Mouse (Mus musculus) gonadal fat pad, adult 2 months (tissue): Measurements from ENCODE around the gene Sept11. TPM values are rescaled to one million over a fixed set of nuclear protein-coding genes. Genes with fewer than 3 reads are reported as not detected.

Source experiments
- DNase-seq: peaks from one replicate; pipeline ENCODE4 v3.0.0-alpha.2; 2012; ENCODE audit warnings: low read depth
- polyA plus RNA-seq: library from polyadenylated mRNA; depleted of rRNA; stranded (reverse); fragments of >200 nt; gene quantifications from 2 replicates; pipeline ENCODE4 v1.2.3, GENCODE M21; 2012; rRNA removed

Sept11 gene
- polyA plus RNA-seq, 1 experiment = 18.1 TPM

- no peak for DNase-seq
Measured at GRCm38 (mm10) chr5:93172536-93172935, 79.3 kb downstream of the Sept11 start.

- no peak for DNase-seq
Measured at GRCm38 (mm10) chr5:93174675-93175074, 81.4 kb downstream of the Sept11 start.

GRCm38 (mm10) chr5:93178616-93179015, 85.4 kb downstream of the Sept11 start:
- no peak for DNase-seq

DNA sequence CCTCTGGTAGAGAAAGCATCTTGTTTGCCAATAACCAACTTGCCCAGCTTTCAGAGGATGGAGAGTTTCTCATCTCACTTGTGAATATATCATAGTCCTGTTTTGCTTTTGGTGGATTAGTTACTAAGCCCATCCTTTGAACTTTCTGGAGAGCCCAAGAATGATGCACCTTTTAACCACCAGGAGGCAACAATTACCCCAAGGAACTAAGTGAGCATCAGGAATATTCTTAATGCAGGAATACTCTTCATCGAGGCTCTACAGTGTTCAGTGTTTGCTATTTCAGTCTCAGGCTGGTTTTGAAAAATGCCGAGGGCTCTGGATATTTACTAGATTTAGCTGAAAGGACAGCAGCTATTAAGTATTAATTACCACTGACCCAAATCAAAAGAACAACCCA, 87.0 kb downstream of the Sept11 start:
- no peak for DNase-seq

- no peak for DNase-seq
Measured at GRCm38 (mm10) chr5:93183311-93183710, 90.1 kb downstream of the Sept11 start.

DNA sequence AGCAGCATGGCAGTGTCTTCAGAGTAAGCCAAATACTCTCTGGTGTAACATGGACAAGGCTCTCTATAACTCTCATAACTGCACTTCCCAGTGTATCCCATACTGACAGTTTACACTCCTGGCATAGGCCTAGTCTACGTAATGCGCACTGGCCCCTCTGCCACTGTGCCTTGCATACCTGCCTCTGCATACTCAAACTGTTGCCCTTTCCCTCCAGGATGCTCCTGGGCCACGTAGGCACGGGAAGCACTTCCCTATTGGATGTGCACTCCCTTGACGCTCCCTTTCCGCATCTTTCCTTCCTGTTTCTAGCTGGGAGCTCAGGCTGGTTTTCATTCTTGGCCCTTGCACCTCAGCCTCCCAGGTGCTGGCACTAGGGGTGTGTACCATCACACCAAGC, 91.3 kb downstream of the Sept11 start:
- no peak for DNase-seq

GRCm38 (mm10) chr5:93189607-93190006, 96.4 kb downstream of the Sept11 start:
- no peak for DNase-seq

- DNase-seq = no peak
Measured at GRCm38 (mm10) chr5:93190428-93190827, 97.2 kb downstream of the Sept11 start.

DNA sequence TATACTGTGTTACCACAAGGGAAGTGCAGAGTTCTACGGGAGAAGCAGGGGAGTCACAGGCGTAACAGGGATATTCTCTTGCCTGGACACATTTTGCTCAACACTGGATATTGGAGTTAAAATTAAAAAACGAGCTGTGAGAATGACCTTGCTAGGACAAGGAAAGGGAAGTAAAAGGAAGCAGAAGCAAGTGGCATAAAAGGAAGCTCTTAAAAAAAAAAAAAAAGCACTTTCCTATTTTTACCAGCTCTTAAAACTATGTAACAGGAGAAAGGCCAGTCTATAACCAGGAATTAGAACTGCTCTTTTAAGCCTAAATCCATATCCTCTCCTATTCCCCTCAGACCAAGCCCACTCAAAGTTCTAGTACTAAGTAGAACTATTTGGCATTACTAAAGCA, 105.0 kb downstream of the Sept11 start:
- DNase-seq = no peak

- DNase-seq = no peak
Measured at GRCm38 (mm10) chr5:93201181-93201580, 107.9 kb downstream of the Sept11 start.

DNA sequence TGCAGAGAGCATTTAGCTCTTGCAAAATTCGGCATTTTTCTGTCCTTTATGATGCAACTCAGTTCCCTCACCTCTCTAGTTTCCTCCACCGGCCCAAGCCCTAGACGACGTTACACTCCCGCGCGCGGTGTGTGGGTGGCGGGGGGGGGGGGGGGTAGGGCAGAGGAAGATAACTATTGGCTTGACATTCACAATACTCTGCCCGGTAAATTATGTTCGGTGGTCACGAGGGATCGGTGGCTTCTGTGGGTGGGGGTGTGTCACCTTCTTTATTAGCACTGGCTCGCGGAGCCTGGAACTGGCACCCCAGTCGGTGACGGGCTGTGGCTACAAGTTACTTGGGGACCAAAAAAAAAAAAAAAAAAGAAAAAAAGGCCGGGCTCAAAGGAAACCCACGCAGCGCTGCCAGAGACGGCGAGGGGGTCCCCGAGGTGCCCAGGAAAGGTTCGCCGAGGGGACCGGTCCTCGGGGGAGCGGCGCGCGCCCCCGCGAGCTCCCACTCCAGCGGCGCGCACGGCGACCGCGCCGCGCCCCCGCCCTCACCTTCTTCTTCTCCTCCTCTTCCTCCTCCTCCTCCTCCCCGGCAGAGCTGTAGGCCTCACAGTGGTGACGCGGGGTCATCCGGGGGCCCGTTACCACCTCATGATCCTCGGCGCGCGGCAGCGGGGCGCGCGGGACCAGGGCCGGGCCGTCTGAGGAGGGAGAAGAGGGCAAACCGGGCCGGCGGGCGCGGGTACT, 112.3 kb downstream of the Sept11 start:
- no peak for DNase-seq

DNA sequence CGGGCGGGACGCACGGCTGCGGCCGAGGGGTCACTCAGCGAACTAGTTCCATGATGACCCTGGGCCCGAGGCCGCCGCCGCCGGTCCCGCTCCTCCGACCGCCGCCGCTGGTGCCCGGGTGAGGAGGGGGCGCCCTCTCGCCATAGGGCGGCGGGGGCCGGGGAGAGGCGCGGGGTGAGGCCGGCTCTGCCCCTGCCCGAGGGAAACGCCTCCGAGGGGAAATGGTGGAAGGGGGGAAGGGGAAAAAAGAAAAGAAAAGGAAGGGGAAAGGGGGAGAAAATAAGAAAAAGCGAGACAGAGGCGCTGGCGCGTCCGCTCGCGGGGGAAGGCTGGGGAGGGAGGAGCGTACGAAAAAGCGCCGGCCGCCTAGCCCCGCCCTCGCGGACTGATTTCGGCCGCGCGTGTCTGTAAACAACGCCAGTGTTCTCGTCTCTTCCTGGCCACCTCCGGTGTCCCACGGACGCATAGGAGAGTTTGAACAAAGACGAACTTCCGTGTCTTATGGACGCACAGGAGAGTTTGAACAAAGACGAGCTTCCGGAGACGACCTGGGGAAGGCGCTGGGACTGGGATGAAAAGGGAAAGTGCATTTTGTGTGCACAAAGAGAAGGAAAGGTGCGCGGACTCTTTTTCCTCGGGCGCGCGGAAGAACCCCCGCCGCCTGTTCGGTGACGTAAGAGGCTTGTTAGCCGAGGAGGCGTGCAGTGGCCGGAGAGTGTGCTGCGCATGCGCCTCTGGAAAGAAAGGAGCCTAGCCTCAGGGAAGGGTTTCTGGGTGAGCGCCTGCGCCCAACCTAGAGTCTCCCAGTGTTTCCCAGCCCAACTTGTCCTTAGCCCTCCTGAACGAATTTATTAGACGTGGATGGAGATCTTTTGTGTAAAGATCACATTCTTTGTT, 113.1 kb downstream of the Sept11 start, which contains the start of the genes Ccni and 2010109A12Rik:
Gene Ccni, minus strand, starts transcription at position 387 of the 897 bp plus-strand sequence.
Gene 2010109A12Rik, plus strand, starts transcription at position 410 of the 897 bp plus-strand sequence.
- DNase-seq = no peak

DNA sequence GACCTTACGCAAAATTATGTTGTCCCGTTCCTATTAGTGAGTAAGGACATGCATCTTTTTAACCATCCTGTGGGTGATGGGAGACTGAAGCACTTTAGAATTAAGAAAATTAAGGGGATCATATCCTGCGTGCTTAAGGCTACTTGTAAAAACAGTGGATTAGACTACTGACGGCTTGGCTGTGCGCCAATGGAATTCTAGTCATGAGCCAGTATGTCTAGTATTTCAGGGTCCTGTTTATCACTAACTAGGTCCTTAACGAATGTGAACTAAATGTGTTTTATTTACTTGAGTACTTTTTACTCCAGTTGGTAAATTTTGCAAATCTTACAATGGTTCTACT, 113.7 kb downstream of the Sept11 start:
- no peak for DNase-seq

- no peak for DNase-seq
Measured at GRCm38 (mm10) chr5:93207555-93207954, 114.3 kb downstream of the Sept11 start.

GRCm38 (mm10) chr5:93218375-93218774, 125.1 kb downstream of the Sept11 start:
- DNase-seq = peak; percentile 49

DNA sequence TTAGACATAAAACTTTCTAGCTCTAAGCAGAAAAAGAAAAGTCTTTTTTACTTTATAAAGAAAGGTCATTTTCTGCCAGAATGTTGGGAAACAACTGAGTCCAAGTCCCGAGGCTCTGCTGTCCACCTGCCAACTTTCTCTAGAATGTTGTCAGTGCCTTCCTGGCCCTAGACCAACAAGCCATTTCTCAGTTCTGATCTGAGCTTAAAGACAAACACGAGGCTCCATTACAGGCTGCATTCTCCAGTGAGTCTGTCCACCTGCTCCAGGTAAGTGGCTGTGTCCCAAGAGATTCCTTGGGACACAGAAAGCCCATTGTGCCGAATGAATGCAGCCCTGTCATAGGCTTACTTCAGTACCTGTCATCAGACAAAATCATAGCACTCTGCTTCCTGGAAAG, 128.4 kb downstream of the Sept11 start:
- DNase-seq = peak; percentile 97

DNA sequence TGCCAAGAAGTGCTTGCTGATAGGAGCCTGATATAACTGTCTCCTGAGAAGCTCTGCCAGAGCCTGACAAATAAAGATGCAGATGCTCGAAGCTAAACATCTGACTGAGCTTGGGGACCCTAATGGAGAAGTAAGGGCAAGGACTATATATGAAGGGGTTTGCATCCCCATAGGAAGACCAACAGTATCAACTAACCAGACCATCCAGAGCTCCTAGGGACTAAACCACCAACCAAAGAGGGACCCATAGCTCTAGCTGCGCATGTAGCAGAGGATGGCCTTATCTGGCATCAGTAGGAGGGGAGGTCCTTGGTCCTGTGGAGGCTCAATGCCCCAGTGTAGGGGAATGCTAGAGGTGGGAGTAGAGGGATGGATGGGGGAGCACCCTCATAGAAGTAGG, 131.3 kb downstream of the Sept11 start:
- no peak for DNase-seq

Other genes with a start within 250 kb of the Sept11 start
- 0.75 and 0.80 TPM in 2 replicates for gene Sowahb, start 48.4 kb upstream of the Sept11 start, polyA plus RNA-seq
- gene Ccni, start 113.1 kb downstream of the Sept11 start, polyA plus RNA-seq = 131 and 158 TPM in 2 replicates
- gene 2010109A12Rik, start 113.1 kb downstream of the Sept11 start, polyA plus RNA-seq = 0.26 and 1.0 TPM in 2 replicates
- 20.9 and 24.9 TPM in 2 replicates for gene Ccng2, start 173.8 kb downstream of the Sept11 start, polyA plus RNA-seq